Mouse (Mus musculus) kidney, embryonic 14.5 days (tissue): Measurements from ENCODE around the gene Lrrc26. TPM values are rescaled to one million over a fixed set of nuclear protein-coding genes. Genes with fewer than 3 reads are reported as not detected.

Source experiments
- ATAC-seq: fragments of 200-750 bp; cut with Nextera tagmentation; 2 replicates; pipeline ENCODE4 v1.8.0; 2017; ENCODE audit warnings: moderate number of reproducible peaks, mild to moderate bottlenecking, moderate TSS enrichment, moderate library complexity; ENCODE audit not compliant: low FRiP score, low TSS enrichment
- H3K27ac ChIP-seq: fragments of 300-500 bp; sonication (generic); 2 replicates; pipeline ENCODE4 v1.5.1; 2014; ENCODE audit warnings: low read depth, mild to moderate bottlenecking, low read length, moderate library complexity, mixed read lengths
- H3K27me3 ChIP-seq: fragments of 300-500 bp; sonication (generic); 2 replicates; pipeline ENCODE4 v1.6.1; 2014; ENCODE audit warnings: mild to moderate bottlenecking, low read length; ENCODE audit not compliant: control insufficient read depth, insufficient read depth
- H3K36me3 ChIP-seq: fragments of 300-500 bp; sonication (generic); 2 replicates; pipeline ENCODE4 v1.6.1; 2014; ENCODE audit warnings: low read length, mixed read lengths; ENCODE audit not compliant: control insufficient read depth, insufficient read depth
- H3K4me1 ChIP-seq: fragments of 300-500 bp; sonication (generic); 2 replicates; pipeline ENCODE4 v1.6.1; 2014; ENCODE audit warnings: low read length, mixed read lengths; ENCODE audit not compliant: control insufficient read depth, insufficient read depth
- H3K4me2 ChIP-seq: fragments of 300-500 bp; sonication (generic); replicated peaks from 2 replicates; pipeline ENCODE4 v1.6.1; 2014; ENCODE audit warnings: low read depth, mild to moderate bottlenecking, low read length
- H3K4me3 ChIP-seq: fragments of 300-500 bp; sonication (generic); 2 replicates; pipeline ENCODE4 v1.5.1; 2014; ENCODE audit warnings: mild to moderate bottlenecking, low read length
- H3K9ac ChIP-seq: fragments of 300-500 bp; sonication (generic); 2 replicates; pipeline ENCODE4 v1.6.1; 2014; ENCODE audit warnings: low read depth, mild to moderate bottlenecking, low read length, moderate library complexity
- H3K9me3 ChIP-seq: fragments of 300-500 bp; sonication (generic); 2 replicates; pipeline ENCODE4 v1.6.1; 2016; ENCODE audit warnings: low read length; ENCODE audit not compliant: control insufficient read depth
- WGBS: fragments of 180-500 bp; shearing (Covaris S2); extraction: QIAGEN DNeasy Blood & Tissue Kit; methylation state at CpG from one replicate; pipeline ENCODE4 v1.1.7; 2014; 5-methylcytosine and 5-hydroxymethylcytosine counted together
- polyA plus RNA-seq: library from polyadenylated mRNA; unstranded; fragments of >200 nt; fragmentation: Nextera tagmentation; extraction: Ambion mirVana; gene quantifications from 2 replicates; pipeline ENCODE4 v1.2.1, GENCODE M21; 2014

Lrrc26 gene
- polyA plus RNA-seq, 1 experiment from 2014 or later: not detected

DNA sequence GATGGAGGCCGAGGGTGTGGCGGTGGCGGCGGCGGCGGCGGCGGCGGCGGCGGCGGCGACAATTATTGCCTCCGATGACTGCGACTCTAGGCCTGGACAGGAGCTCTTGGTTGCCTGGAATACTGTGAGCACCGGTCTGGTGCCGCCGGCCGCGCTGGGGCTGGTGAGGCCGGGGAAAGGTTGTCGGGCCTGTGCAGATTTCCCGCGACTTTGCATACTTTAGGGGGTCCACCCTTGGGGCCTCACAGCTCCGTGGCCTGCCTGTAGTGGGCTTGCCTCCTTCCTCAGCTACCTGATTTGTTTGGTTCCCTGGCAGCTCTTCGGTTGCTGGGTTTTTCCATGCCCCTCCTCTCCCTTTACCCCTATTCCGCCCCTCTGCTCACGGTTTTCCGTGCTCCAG, 17.2 kb upstream of the Lrrc26 start:
- H3K4me2 ChIP-seq: peak overlapping the region; percentile 85
- under 1% methylated on average over 29 of the region's 29 CpGs for WGBS
- H3K27ac ChIP-seq: no peak overlapping the region
- peak overlapping the region; percentile 93 for H3K4me3 ChIP-seq
- no peaks in the 10 kb centered on the region for H3K27me3 ChIP-seq
- H3K9me3 ChIP-seq: no peaks in the 10 kb centered on the region
- peak overlapping the region; percentile 88 for H3K9ac ChIP-seq
- peak; percentile 71 for ATAC-seq
- peaks cover 63% of the 10 kb centered on the region for H3K36me3 ChIP-seq
- H3K4me1 ChIP-seq: peaks cover 18% of the 10 kb centered on the region

DNA sequence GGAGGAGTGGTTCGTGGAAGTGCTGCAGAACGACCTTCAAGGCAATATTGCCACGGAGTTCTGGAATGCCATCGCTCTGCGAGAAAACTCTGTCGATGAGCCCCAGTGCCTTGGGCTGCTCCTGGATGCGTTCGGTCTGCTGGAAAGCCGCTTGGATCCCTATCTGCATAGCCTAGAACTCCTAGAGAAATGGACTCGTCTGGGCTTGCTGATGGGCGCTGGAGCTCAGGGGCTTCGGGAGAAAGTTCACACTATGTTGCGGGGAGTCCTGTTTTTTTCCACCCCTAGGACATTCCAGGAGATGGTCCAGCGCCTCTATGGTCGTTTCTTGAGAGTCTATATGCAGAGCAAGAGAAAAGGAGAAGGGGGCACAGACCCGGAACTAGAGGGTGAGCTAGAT, 16.7 kb upstream of the Lrrc26 start:
- Histone ChIP-seq H3K9me3 (no peaks in the 10 kb centered on the region), H3K4me1 (peaks cover 18% of the 10 kb centered on the region), H3K4me2 (peak overlapping the region; percentile 85), H3K27me3 (no peaks in the 10 kb centered on the region), H3K4me3 (peak overlapping the region; percentile 93), H3K9ac (peak overlapping the region; percentile 88), H3K27ac (no peak overlapping the region), H3K36me3 (peaks cover 68% of the 10 kb centered on the region)
- ATAC-seq: no peak
- WGBS: 33% methylated on average over 16 of the region's 16 CpGs

DNA sequence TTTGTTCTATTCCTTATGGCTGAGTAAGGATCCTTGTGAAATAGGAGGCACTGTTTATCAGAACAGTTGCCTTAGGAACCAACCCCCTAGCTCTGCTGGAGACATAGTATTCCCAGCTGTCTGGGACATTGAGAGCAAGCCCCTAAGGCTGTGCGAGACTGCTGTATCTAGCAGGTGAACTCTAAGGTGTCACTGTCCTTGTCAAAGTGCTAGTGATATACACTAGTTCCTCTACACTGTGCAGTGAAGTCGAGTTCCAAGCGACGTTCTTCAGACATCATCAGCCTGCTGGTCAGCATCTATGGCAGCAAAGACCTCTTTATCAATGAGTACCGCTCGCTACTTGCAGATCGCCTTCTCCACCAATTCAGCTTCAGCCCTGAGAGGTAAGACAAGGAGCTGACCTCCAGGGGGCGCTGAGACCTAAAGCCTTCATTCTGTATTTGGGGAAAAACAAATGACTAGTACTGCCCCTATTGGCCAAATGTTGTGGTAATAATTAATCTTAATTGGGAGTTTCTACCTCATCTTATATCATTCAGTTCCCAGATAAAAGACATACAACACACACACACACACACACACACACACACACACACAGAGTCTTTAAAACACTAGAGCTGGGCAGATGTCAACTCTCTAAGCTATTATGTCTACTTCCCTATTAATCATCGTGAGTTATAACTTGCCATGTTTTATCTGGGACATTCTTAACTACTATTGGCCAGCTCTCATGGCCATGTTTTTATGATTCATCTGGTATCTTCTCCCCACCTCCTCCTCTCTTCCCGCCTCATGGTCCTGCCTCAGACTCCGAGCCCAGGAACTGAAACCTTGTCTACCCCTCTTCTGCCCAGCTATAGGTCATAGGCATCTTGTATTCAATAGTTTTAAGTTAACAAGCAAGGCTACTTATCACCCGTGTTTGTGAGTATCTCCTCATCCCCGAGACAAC, 10.5 kb upstream of the Lrrc26 start:
- H3K27ac ChIP-seq: no peak overlapping the region
- H3K4me1 ChIP-seq: no peaks in the 10 kb centered on the region
- WGBS: 68% methylated on average over 13 of the region's 13 CpGs
- H3K4me3 ChIP-seq: no peak overlapping the region
- H3K36me3 ChIP-seq: peaks cover 88% of the 10 kb centered on the region
- no peaks in the 10 kb centered on the region for H3K27me3 ChIP-seq
- ATAC-seq: no peak
- H3K9me3 ChIP-seq: no peaks in the 10 kb centered on the region
- H3K4me2 ChIP-seq: no peak overlapping the region
- no peak overlapping the region for H3K9ac ChIP-seq

DNA sequence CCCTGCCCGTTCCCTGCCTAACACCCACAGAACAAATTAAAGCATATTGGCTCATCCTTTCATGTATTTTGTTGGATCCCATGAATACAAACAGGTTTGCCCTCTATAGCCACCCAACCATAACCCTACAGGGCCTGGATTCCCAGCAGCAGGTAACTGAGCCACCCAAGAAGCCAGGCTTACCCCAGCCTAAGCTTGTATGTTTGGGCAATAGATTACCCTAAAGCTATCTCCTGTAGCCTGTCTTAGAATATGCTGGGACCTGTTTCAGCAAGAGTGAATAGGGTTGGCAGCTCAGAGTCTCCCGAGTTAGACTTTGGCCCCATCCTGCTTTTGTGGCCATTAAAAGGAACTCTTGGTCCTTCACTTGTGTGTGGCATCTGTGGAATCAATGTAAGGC, 4.2 kb upstream of the Lrrc26 start:
- 0 out of 2 replicates have a peak, but pooled peaks cover 2% of the 10 kb centered on the region for H3K4me1 ChIP-seq
- peaks cover 47% of the 10 kb centered on the region for H3K36me3 ChIP-seq
- WGBS: 94% methylated on average over 2 of the region's 2 CpGs
- H3K27ac ChIP-seq: no peak overlapping the region
- H3K4me3 ChIP-seq: no peak overlapping the region
- ATAC-seq: no peak
- no peaks in the 10 kb centered on the region for H3K9me3 ChIP-seq
- no peak overlapping the region for H3K4me2 ChIP-seq
- H3K27me3 ChIP-seq: peaks cover 28% of the 10 kb centered on the region
- no peak overlapping the region for H3K9ac ChIP-seq

DNA sequence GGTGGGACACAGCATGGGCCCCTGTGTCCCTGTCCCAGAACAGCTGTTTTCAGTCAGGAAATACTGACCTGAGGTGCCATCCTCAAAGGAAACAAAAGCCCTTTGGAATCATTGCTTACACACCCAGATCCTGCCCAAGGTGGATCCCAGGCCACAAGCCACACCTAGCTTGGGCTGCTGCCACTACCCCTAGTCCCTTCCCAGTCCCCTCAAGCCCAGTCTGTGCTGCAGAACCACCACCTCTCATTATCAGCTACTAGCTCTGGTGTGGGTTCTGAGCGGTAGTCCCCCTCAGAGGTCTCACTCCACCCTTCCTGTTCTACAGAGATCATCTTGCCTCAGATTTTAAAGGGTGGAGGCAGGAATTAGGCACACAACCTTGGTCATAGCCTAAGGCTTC, 3.4 kb upstream of the Lrrc26 start:
- 0 out of 2 replicates have a peak, but pooled peaks cover 2% of the 10 kb centered on the region for H3K4me1 ChIP-seq
- H3K36me3 ChIP-seq: peaks cover 40% of the 10 kb centered on the region
- H3K9me3 ChIP-seq: no peaks in the 10 kb centered on the region
- ATAC-seq: no peak
- 79% methylated on average over 1 of the region's 1 CpGs for WGBS
- H3K4me3 ChIP-seq: no peak overlapping the region
- H3K9ac ChIP-seq: no peak overlapping the region
- no peak overlapping the region for H3K27ac ChIP-seq
- H3K27me3 ChIP-seq: peaks cover 35% of the 10 kb centered on the region
- H3K4me2 ChIP-seq: no peak overlapping the region

DNA sequence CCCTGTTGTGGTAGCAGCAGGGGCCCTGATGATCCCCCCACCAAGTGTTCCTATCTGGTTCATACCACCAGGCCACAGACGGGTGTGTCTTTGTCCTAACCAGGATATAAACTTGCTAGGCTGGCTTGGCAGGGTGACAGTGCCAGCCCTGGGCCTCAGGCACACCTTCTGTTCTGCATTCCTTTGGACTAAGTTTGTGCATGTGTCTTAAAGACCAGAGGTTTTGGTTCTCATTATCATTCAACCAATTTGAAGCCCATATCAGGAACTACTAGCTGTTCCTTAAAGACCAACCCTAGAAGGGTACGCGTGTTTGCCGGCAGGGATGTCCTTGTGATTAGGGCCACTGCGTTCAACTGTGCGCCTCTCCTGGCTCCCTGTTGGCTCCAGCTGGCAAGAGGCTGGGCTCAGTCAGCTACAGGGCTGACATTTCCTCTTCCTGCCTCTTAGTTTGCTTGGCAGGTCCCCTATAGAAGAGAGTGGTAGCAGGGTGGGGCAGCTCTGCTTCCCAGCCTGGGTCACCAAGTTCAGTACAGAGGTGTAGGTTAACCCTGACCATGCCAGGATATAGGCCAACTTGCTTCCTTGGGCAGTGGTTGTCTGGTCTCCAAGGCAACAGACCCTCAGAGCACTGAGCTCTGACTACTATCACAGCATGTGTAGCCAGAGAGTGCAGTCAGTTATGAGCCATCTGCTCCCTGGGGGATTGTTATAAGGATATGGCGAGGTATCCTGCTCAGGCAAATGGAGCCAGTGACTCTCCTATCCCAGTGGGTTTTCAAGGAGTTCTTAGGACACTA, 2.7 kb upstream of the Lrrc26 start:
- no peak for ATAC-seq

DNA sequence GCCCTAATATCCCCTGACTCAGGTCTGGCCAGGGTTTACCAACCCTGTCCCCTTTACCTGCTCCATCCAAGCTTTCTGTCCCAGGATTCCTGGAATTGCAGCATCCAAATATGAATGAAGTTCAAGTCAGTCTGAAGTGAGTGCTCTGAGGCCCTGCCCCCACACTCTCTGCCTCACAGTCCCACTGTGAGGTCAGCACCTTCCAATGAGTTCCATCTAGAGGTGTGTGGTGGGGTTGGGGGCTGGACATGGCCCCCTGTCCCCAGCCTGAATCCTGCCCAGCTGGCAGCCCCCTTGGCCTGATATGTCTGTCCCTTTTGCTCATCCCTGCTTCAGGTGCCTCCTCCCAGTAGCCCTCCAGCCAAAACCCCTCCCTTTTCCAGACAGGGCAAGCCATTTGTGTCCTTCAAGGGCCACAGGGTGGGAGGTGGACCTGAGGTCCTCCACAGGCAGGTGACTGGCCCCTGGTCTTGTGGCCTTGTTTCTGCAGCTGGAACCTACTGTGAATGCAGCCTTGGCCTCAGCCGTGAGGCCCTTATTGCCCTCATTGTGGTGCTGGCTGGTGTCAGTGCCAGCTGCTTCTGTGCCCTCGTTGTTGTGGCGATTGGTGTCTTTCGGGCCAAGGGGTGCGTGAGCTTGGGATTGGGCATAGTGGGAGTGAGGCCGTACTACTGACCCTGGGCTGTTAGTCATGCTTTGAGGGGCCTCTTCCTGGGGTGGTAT, 1.6 kb upstream of the Lrrc26 start, which contains the start of gene Tmem210:
Gene Tmem210, plus strand, starts transcription at position 219 of the 723 bp plus-strand sequence.
- Histone ChIP-seq H3K9me3 (no peaks in the 10 kb centered on the region), H3K27me3 (peaks cover 51% of the 10 kb centered on the region), H3K36me3 (peaks cover 26% of the 10 kb centered on the region), H3K9ac (no peak within 1 kb of the TSS), H3K4me1 (peaks cover 10% of the 10 kb centered on the region; the same call in 1 of the 2 replicates), H3K4me2 (no peak within 1 kb of the TSS), H3K4me3 (no peak within 1 kb of the TSS), H3K27ac (no peak within 1 kb of the TSS)
- no peak for ATAC-seq
- WGBS: 82% methylated on average over 6 of the region's 6 CpGs

More for the DNA sequence above, 2.7 kb upstream of the Lrrc26 start:
- Histone ChIP-seq H3K27me3 (peaks cover 43% of the 10 kb centered on the region), H3K4me2 (no peak overlapping the region), H3K4me3 (no peak overlapping the region), H3K9ac (no peak overlapping the region), H3K27ac (no peak overlapping the region), H3K36me3 (peaks cover 36% of the 10 kb centered on the region), H3K9me3 (no peaks in the 10 kb centered on the region), H3K4me1 (0 out of 2 replicates have a peak, but pooled peaks cover 2% of the 10 kb centered on the region)
- 58% methylated on average over 7 of the region's 7 CpGs for WGBS

DNA sequence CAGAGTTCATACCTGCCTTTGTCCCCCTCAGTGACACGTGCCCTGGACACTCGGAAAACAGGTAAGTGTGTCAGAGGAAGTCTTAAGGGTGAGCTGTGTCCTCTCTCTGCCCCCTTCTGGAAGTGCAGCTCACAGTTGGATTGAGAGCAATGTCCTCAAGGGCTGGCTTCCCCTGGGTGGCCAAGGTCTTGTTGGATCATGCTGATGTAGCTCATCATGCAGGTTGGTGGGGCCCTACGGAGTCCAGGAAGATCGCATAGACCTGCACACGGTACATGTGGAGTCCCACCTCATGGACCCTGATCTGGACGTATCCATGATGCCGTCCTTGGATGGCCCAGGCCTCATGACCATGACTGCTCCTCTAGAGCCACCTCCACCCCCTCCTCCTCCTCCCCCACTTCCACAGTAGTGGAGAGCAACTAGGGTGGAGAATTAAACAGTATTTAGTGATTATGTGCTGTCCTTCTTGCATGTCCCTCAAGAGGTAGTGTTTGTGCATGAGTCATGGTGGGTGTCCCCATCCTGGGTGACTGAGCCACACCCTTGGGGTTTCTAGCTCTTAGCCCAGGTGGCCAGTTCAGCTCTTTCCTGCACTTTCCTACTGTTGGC, 875 bp upstream of the Lrrc26 start:
- peaks cover 21% of the 10 kb centered on the region for H3K36me3 ChIP-seq
- no peak overlapping the region for H3K4me3 ChIP-seq
- no peaks in the 10 kb centered on the region for H3K9me3 ChIP-seq
- peaks cover 56% of the 10 kb centered on the region for H3K27me3 ChIP-seq
- H3K9ac ChIP-seq: no peak overlapping the region
- 82% methylated on average over 7 of the region's 7 CpGs for WGBS
- no peak for ATAC-seq
- no peak overlapping the region for H3K27ac ChIP-seq
- no peak overlapping the region for H3K4me2 ChIP-seq
- peaks cover 10% of the 10 kb centered on the region; the same call in 1 of the 2 replicates for H3K4me1 ChIP-seq
